Mouse (Mus musculus) adrenal gland, postnatal 36 days (tissue): ENCODE results near the gene Milr1. TPM values are rescaled to one million over a fixed set of nuclear protein-coding genes. Genes with fewer than 3 reads are reported as not detected.
"Not testable (repeated sequence)": the region's sequence is repeated elsewhere in the genome, so short reads cannot be mapped to it uniquely, and the experiment has no call there.

Experiments
- DNase-seq, 2 experiments: peaks; one replicate each; pipeline ENCODE4 v3.0.0; 2021; ENCODE audit warnings: mixed read lengths in 1 of 2
- long read RNA-seq, 2 experiments: library from polyadenylated mRNA; stranded (forward); transcript quantifications; one replicate each; pipeline ENCODE4 v2.0.0; 2021; ENCODE audit warnings: borderline sequencing depth in 2 of 2
- total RNA-seq, 2 experiments: library from RNA; stranded (reverse); gene quantifications; 2 replicates each; pipeline ENCODE4 v1.2.3; 2021

Gene Milr1
- 1 to 10 TPM; 1.7 to 2.1 TPM for total RNA-seq
- long read RNA-seq, experiment 1, partial matches to known transcripts, result 0 of 1 reads
- long read RNA-seq, experiment 1, other reads (novel, unspliced or antisense), result 1 of 1 reads
- long read RNA-seq, experiment 2, partial matches to known transcripts, result 0 of 1 reads
- long read RNA-seq, experiment 2, other reads (novel, unspliced or antisense), result 1 of 1 reads

DNA sequence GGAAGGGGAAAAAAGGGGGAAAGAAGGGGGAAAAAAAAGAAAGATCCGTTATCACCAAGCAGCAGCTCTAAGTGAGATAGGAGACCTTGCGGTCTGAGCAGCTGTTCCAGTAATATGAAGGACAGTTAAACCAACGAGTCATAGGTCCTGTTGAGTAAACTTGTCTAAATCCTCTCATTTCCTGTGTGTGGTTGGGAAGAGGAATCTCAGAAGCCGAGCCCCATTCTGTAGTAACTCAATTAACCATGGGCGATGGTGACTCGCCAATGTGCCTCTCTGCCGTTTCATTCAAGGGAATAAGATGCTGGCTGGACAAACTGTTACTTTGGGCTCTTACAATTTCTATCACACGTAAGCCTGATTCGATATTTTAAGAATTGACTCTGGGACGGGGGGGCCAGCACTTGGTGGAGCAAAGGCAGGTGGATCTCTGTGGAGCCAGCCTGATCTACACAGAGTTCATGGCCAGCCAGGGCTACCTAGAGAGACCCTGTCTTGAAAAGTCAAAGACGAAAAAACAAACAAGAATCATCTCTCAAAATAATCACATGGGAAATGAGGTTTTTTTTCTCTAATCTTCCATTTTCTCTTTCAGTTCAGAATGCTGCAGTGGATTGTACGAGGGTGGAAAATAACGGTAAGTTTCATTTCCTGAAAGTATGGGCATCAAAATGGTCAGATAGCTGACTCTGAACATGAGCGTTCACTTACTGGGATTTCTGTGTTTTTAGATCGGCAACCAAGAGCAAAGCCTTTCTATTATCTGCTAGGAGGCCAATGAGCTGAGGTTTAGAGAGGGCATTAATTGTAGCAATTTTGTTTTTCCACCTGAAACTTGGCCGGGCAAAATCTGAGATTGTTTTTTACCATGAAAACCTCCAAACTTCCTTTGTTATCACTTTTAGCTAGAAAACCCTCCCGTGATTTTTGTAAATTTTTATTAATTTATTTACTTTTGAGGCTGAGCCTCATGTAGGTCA, at the start of gene Milr1:
Milr1 (plus strand) TSS at position 188 of the 980 bp plus-strand sequence.
- DNase-seq, result no peak

DNA sequence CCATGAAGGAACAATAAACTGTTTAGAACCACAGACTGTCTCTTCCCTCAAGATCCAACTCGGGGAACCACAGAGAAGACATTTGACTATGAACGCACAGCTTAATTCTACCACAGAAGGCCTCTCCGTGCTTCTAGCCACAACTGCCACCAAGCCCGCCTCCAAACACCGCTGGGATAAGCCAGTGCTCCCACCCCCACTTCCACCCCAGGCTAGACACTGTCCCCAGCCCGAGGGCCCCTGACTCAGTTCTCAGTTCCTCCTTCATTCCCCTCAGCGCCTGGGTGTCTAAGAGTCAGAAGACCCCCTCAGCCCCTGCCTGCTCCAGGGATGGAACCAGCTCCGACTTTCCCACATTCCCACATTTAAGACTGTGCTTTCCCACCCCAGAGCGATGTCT, 49.4 kb upstream of the Milr1 start:
- no peak for DNase-seq

DNA sequence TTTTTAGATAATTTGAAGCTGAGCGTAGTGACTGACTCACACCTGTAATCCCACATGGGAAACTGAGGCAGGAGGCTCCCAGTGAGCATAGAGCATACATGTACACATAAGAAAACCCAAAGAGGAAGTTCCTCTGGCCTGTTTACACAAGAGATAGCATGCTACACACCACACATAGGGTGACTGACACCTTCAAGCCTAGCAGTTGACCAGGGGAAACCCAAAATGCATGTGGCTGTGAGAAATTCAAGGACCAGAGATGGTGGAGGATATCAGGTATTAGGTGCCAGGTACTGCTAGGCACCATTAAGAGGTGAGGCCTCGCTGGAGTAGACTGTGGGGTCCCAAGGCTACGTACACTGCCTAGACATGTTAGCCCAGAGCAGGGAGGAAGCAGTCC, 48.4 kb upstream of the Milr1 start:
- DNase-seq, result no peak

DNA sequence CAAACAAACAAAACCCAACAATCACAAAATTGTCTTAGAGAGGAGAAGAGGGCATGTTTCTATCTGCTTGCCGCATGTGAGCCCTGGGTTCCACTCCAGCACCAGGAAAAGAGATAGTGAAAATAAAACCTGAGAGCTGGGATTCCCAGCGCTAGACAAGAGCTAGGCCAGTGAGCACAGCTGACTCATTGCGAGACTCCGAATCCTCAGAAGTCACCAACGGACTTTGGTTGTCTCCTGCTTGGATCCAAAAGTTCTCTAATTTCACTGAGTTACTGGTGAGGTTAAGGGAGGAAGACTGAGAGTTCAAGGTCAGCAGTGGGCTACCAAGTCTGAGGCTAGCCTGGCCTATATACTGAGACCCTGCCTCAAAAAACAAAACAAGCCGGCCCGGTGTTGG, 47.1 kb upstream of the Milr1 start:
- DNase-seq, result no peak

DNA sequence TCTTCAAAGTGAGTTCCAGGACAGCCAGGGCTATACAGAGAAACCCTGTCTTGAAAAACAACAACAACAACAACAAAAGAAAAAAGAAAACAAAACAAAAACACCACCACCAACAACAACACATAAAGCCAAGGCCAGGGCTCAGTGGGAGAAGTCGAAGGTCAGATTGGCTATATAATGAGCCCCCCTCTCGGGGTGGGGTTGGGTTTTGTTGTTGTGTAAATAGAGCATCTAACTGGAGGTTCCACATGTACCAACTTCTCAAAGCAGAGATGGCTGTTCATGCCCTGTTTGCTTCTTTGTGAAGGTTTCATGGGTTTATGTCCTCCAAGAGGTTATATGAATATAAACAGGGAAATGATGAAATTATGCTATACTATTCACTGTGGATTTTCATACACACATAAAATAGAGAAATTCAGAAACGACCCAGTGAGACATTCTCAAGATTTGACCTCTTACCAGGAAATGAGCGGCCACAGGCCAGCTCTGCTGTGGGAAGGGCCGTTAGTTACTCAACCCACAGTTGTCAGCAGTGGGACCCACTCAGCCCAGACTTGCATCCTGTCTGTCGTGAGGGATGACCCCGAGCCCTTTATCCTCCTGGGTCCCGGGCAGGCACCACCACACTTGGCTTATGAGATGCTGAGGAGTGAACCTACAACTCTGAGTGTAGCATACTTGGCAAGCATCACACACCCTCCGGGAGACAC, 46.5 kb upstream of the Milr1 start:
- DNase-seq, result no peak

DNA sequence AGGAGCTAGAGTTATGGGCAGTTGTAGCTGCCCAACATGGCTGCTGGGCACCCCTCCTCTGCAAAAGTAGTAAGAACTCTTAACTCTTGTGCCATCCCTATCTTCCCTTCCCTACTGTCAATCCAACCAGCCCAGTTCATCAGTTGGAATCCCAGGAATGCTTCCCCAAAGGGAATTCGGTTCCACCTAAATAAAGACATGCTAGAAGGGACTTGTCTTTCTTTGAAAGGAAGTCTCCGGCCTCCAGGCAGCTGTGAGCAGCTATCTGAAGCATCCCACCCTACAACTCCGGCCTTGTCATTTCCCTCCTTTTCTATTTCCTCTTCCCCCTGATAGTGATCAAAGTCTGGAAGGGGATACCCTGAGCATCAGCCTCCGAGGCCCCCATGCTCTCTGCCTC, 44.8 kb upstream of the Milr1 start:
- no peak for DNase-seq

DNA sequence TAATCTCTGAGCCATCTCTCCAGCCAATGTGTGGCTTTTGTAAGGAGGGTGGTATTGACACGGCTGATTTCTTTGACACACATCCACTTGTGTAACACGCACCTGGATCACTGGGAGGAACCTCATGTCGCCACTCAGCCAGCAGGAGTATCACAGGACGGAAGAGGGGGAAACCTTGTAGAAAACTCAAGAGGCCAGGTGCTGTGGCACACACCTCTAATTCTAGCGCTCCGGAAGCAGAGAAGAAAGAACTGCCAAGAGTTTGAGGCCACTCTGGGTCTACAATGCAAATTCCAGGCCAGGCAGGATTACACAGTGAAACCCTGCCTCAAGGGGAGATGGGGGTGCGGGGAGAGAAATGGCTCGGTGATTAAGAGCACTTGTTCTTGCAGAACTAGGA, 43.9 kb upstream of the Milr1 start:
- DNase-seq, result no peak

DNA sequence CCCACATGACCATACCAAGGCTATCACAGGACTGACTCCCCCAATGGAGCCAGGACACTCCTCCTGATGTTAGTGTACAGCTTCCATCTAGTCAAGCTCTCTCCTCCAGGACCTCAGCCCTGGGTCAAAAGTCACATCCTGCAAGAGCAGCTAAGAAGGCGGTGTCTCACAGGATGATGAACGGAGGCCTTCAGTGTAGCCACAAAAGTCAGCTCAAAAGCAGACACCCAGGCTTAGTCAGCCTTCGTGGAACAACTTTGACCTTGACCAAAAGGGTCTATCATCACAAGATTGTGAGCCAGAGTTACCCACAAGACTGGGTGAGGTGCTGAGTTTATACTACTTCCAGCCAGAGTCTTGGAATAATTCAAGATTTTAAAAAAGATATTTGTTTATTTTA, 43.2 kb upstream of the Milr1 start:
- DNase-seq, result peak; percentile 39 to 56

DNA sequence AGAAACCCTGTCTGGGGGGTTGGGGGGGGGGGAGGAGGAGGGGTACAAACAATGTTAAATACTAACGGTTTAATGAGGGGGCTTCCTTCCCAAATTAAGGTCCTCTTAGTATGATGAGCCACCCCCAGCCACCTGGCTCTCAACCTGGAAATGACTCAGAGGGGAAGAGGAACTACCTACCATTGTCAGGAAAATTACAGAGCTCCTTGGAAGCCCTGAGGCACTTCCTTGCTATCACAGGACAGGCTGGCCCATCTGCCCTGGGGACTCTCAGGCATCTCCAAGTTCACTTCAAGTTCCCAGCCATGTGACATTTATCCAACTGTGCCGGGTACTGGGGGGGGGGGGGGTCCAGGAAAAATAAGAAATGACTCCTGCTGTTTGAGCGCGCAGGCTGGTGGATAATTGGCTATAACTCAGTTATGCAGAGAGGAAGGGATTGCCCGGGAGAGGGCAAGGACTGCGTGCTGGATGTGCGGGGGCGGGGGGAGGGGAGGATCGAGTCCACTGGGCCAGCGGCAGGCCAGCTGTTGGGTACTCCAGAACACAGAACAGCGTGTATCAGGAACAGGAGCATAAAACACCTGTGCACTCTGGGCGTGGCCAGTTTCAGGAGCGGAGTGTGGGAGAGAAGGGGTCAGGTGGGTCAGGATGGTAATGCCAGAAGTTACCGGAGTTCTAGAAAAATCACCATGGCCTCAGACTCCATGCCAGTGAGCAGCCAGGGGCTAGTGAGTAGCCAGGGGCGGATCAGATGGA, 41.6 kb upstream of the Milr1 start:
- DNase-seq, result no peak

DNA sequence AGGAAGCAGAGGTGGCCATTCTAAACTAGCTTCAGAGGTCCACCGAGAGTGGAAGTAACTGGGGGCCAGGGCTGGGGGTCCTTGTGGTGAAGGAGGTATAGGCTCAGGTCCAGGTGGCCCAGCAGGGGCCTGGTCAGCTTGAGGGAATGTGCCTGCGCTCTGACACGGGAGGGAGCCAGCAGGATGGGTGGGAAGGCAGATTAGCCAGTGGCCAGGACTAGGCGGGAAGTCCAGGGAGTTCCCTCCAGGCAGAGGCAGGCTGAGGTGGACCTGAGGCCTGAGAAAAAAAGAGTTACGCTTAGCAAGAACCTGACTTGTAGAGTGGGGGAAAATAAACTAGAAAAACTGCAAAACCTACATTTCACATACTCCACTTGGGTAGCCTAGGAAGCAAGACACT, 40.2 kb upstream of the Milr1 start:
- DNase-seq, result peak in 1 of 2 experiments; percentile 22

DNA sequence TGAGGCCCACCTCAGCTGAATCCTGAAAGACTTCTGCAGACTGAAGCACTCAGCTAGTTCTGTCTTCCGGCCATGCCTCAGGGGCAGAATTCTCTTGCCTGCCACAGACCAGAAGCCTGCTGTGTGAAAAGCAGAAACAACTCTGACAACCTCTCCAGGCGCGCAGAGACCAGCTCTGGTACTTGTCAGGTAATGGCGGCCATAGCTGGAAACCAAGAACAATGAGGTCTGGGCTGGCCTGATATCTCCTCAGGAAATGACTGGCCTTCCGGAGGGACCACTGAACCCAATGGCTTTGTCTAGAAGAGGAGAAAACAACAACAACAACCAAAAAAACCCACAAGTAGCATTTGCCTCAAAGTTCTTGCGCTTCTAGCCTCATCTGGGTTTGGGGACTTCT, 36.0 kb upstream of the Milr1 start:
- peak in 1 of 2 experiments; percentile 23 for DNase-seq

DNA sequence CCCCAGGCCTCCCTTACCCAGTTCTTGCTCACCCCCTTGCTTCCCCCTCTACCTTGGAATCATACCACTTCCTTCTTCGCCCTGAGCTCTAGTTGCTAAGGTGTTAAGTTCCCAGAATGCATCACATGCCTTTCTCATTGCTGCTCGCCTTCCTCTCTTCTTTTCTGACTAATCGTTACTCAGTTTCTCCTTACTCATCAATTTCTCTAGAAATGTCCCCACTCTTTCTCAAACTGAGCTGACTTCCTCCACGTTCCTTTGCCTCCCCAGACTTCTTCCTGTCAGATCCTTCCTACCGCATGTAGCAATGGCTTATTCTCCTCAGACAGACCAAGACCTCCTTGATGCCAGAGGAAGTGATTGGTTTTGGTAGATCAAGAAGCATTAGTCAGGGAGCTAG, 34.5 kb upstream of the Milr1 start:
- DNase-seq, result no peak

DNA sequence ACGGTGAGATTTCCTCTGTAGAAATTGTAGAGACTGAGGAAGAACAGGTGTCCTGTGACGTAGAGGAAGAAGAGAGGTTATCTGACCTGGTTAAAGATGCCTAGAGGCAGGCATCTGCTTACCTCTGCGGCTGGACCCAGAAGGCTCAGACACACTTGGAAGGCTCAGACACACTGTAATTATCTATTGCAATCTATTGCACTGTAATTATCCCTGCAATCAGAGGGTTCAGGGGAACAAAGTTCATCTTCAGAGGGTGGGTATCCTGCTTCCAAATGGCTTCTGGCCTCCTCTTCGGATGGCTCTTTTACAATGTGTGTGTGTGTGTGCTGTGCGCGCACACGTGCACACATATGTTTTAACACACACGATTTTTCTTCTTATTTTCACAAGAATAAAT, 30.6 kb upstream of the Milr1 start:
- DNase-seq, result no peak

DNA sequence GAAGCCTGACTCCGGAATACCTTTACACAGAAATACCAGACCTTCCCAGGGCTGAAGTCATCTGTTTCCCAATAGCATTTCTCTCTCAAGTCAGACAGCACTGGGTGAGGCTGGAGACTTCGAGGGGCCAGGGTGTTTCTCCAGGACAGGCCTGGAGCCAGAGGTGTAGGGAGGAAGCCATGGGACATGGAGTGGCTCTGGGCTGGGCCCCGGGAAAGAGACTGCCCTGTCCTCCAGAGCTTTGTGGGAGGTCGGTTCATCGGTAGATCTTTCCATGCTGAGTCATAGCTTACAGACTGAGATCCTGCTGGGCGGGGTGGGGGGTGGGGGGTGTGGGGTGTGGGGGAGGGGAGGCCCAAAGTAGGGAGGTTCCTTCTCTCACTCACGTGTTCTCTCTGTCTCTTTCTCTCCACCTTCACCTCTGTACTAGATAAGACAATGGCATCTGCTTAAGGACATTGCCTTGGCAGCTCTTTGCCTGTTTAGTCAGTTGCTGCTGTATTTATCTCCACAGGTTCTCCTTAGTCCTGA, 28.1 kb upstream of the Milr1 start:
- peak; percentile 49 to 63 for DNase-seq

DNA sequence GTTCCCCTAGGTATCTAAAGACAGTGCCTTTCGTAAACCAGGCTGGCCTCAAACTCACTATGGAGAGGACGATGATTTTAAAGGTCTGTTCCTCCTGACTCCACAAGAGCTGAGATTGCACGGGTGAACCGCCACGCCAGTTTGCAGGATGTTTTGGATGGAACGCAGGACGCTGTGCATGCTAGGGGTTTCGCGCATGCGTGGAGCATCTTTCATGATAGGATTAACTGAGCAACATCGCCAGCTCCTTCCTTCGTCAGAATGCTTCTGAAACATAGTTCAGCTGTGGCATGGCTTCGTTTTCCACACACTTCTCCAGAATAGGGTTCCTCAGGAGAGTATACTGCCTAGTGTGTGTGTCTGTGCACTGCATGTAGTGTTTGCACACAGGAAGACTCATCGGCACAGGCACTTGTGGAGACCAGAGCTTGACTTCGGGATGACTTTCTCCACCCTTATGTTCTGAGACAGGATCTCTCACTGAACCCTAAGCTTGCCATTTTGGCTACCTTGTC, 27.4 kb upstream of the Milr1 start:
- DNase-seq, result no peak

DNA sequence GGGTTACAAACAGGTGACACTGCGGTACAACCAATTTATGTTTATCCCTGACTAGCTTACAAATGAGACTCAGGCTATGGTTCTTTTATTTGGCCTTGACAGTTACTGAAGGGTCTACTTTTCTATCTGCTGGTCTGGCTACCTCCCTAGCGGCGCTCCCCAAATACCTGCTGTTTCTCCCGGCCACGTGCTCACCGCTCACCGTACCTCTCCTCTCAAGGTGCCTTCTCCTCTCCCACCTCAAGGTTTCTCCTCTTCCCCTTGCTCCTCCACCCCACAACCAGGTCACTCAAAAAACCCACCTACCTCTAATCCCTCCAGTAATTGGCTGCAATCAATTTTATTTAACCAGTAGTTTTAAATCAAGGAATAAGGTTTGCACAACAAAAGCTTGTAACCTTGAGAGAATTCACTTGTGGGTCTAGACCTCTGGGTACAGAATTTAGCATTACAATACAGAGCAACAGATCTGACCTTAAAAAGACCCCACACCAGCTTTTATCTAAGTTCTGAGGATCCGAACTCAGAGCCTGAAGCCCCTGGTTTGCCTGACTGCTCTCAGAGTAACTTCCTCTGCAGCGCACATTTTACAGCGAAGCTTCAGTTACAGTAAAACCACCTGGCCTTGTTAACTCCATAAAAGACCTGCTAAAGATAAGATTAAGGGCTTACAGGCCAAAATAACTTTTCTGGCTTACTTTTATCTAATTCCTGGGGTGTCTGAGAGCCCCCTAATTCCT, 26.7 kb upstream of the Milr1 start:
- DNase-seq, result no peak

DNA sequence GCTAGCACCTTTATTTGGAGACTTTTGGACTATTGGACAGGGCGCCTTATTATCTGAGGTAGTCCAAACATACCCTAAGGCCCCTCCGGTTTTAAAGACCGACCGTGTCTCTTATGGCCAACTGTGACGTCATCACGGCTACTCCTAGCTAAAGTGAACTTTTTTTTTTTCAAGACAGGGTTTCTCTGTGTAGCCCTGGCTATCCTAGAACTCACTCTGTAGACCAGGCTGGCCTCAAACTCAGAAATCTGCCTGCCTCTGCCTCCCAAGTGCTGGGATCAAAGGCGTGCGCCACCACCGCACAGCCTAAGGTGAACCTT, 26.1 kb upstream of the Milr1 start:
- DNase-seq, result not testable (repeated sequence)

DNA sequence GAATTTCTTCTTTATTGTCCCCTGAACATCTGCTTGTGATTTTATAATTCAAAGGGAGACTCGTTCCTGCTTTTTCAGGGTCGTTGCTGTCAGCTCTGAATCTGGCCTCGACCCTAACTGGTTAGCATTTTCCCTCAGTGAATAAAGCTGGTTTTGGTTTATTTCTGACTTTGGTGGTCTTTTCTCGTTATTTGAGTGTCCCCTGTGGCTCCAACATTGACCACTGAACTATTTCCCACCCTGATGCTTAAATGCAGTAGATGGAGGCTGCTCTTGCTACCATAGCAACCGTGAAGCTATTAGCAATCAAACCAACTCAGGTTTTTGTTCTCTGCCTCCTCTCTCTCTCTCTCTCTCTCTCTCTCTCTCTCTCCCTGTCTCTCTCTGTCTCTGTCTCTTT, 23.1 kb upstream of the Milr1 start:
- no peak for DNase-seq

DNA sequence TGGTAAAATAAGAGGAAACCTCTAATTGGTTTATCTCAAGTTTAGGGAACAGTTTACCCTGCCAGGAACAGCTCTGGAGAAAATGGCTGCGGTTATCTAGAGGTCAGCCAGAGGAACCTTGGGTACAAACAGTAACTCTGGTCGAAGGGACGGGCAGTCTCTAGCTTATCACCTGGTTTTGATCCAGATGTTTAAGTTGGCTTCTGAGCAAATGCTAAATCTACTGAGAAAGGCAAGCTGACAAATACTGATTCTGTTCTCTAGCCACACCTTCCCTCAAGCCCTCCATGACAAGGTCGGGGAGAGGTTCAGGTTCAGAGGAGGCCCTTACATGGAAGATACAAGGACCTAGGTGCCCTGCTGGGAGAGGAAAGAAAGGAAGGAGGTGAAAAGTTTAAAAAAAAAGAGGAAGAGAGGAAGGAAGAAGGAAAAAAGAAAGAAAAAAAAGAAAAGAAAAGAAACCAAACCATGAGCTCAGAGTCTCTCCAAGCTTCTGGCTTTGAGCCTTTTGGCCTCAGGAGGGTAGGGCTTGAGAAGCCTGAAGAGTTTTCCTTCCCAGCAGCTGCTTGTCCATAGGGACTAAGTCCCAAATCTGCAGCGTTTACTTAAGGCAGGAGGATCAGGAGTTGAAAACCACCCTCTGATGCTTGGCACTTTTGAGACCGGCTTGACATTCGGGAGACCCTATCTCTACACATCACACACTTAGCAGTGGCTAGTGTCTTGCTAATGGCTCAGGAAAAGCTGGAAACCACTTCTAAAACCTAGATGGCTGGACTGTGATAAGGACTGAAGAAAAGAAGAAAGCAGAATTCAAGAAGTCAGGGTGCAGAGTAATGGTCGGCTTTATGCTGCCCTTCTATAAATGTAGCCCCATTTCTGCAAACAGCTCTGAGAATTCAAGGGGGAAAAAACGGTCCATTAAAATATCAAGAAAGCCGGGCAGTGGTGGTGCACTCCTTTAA, 22.3 kb upstream of the Milr1 start:
- no peak for DNase-seq

DNA sequence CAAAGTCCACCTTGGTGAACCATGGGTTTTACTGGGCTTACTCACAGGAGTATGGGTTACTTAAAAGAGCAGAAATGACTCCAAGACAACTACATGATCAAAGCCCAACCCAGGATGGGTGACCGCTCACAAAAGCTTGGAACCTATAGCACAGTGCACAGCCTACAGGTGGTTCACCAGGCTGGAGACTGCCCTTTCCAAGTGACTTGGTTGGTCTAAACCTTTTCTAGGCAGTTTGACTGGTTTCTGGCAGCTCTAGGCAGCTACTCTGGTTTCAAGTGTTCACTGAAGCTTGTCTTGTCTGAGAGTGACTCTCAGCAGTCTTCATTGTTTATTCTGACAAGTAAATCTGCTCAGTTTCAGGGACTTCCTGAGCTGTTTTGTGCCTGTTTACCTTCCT, 21.4 kb upstream of the Milr1 start:
- no peak for DNase-seq
